Mouse (Mus musculus) forebrain, embryonic 11.5 days (tissue): Measurements from ENCODE around the gene Gnb1. TPM values are rescaled to one million over a fixed set of nuclear protein-coding genes. Genes with fewer than 3 reads are reported as not detected.

Experiments
- ATAC-seq: fragments of 200-750 bp; cut with Nextera tagmentation; replicated peaks from 2 replicates; pipeline ENCODE4 v1.8.0; 2017; ENCODE audit warnings: moderate TSS enrichment; ENCODE audit not compliant: low FRiP score
- DNase-seq: peaks from one replicate; pipeline ENCODE4 v3.0.0-alpha.2; 2017; ENCODE audit warnings: low spot score
- H3K27ac ChIP-seq: fragments of 300-500 bp; sonication (generic); 2 replicates; pipeline ENCODE4 v1.5.1; 2014; ENCODE audit warnings: low read depth, low read length
- H3K27me3 ChIP-seq: fragments of 300-500 bp; sonication (generic); 2 replicates; pipeline ENCODE4 v1.6.1; 2014; ENCODE audit warnings: mild to moderate bottlenecking, low read length, mixed read lengths; ENCODE audit not compliant: control insufficient read depth, insufficient read depth
- H3K36me3 ChIP-seq: fragments of 300-500 bp; sonication (generic); 2 replicates; pipeline ENCODE4 v1.6.1; 2014; ENCODE audit warnings: mild to moderate bottlenecking, low read length, moderate library complexity, mixed read lengths; ENCODE audit not compliant: control insufficient read depth, insufficient read depth
- H3K4me1 ChIP-seq: fragments of 300-500 bp; sonication (generic); replicated peaks from 2 replicates; pipeline ENCODE4 v1.6.1; 2014; ENCODE audit warnings: low read length, mixed read lengths; ENCODE audit not compliant: control insufficient read depth, insufficient read depth
- H3K4me2 ChIP-seq: fragments of 300-500 bp; sonication (generic); 2 replicates; pipeline ENCODE4 v1.6.1; 2014; ENCODE audit warnings: low read depth, mild to moderate bottlenecking, low read length, moderate library complexity, mixed read lengths; ENCODE audit not compliant: severe bottlenecking
- H3K4me3 ChIP-seq: fragments of 300-500 bp; sonication (generic); 2 replicates; pipeline ENCODE4 v1.5.1; 2014; ENCODE audit warnings: low read depth, low read length
- H3K9ac ChIP-seq: fragments of 300-500 bp; sonication (generic); 2 replicates; pipeline ENCODE4 v1.6.1; 2014; ENCODE audit warnings: low read length
- H3K9me3 ChIP-seq: fragments of 300-500 bp; sonication (generic); 2 replicates; pipeline ENCODE4 v1.6.1; 2016; ENCODE audit warnings: low read length, mixed read lengths; ENCODE audit not compliant: control insufficient read depth
- WGBS: fragments of 180-500 bp; shearing (Covaris S2); extraction: QIAGEN DNeasy Blood & Tissue Kit; methylation state at CpG from one replicate; pipeline ENCODE4 v1.1.7; 2014; 5-methylcytosine and 5-hydroxymethylcytosine counted together
- polyA plus RNA-seq: library from polyadenylated mRNA; unstranded; fragments of >200 nt; fragmentation: Nextera tagmentation; extraction: Ambion mirVana; gene quantifications from 2 replicates; pipeline ENCODE4 v1.2.1, GENCODE M21; 2014

The Gnb1 gene
- polyA plus RNA-seq, 1 experiment from 2014 or later, result 745 TPM

DNA sequence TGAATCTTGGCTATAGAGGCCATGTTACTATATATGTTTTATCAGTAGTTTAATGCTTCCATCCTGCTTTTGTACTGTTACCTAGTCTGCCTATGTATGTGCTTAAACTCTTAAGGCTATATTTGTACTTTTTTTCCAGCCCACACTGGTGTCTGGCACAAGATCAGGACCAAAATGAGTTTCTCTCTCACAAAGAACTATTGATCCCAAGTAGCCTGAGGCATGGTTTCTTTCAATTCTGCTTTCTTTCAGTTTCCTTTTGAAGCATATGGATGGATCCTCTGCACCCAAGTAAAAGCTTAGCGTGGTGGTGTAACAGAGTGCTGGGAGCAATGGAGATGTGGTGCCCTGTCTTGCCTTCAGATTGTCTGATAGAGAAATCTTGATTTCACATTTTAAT, 19.8 kb downstream of the Gnb1 start:
- no peaks in the 10 kb centered on the region for H3K4me1 ChIP-seq
- no peak for DNase-seq
- H3K27ac ChIP-seq, result no peak overlapping the region
- H3K36me3 ChIP-seq, result no peaks in the 10 kb centered on the region
- H3K4me2 ChIP-seq, result no peak overlapping the region
- 76% methylated on average over 1 of the region's 1 CpGs for WGBS
- ATAC-seq, result no peak
- no peak overlapping the region for H3K4me3 ChIP-seq
- H3K9me3 ChIP-seq, result no peaks in the 10 kb centered on the region
- no peaks in the 10 kb centered on the region for H3K27me3 ChIP-seq
- no peak overlapping the region for H3K9ac ChIP-seq

DNA sequence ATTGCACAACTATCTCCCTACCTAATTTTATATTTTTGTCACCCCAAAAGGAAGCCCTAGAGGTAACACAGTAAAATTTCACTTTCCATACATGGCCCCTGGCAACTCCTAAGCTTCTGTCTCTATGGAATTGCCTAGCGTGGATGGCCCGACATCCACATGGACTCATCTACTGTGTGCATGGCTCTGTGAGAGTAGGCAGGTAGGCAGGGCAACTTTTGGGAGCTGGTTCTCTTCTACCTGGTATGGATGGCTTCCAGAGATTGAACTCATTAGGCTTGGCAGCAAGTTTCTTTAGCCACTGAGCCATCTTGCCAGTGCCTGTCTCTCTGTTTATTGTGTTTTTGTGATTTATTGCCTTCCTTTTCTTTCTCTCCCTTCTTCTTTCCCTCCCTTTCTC, 23.6 kb downstream of the Gnb1 start:
- Histone ChIP-seq H3K9me3 (no peaks in the 10 kb centered on the region), H3K4me1 (no peaks in the 10 kb centered on the region), H3K4me2 (no peak overlapping the region), H3K36me3 (no peaks in the 10 kb centered on the region), H3K27ac (no peak overlapping the region), H3K9ac (no peak overlapping the region), H3K4me3 (no peak overlapping the region), H3K27me3 (no peaks in the 10 kb centered on the region)
- DNase-seq, result no peak
- WGBS, result 97% methylated on average over 2 of the region's 2 CpGs
- ATAC-seq, result no peak

DNA sequence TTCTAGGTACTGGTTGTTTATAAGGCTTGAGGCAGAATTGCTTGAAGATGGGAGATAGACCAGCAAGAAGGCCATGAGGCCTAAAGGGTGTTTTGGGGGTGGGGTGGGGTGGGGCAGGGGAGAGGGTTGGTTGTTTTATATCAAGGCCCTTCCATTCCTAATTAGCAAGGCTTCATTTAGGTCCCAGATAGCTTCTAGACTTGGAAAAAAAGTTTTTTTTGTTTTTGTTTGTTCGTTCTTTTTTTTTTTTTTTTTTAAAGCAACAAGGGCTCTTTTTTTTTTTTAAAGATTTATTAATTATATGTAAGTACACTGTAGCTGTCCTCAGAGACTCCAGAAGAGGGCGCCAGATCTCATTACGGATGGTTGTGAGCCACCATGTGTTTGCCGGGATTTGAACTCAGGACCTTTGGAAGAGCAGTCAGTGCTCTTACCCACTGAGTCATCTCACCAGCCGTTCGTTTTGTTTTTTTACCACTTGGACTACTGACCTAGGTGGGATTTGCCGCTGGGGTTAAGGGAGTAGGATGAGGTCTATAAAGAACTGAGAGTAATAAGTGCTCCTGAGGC, 26.9 kb downstream of the Gnb1 start:
- Histone ChIP-seq H3K27me3 (no peaks in the 10 kb centered on the region), H3K27ac (no peak overlapping the region), H3K9me3 (no peaks in the 10 kb centered on the region), H3K4me2 (no peak overlapping the region), H3K36me3 (no peaks in the 10 kb centered on the region), H3K4me3 (no peak overlapping the region), H3K4me1 (no peaks in the 10 kb centered on the region), H3K9ac (no peak overlapping the region)
- DNase-seq, result no peak
- WGBS, result 86% methylated on average over 7 of the region's 7 CpGs
- ATAC-seq, result no peak

GRCm38 (mm10) chr4:155522327-155522726, 31.2 kb downstream of the Gnb1 start:
- Histone ChIP-seq H3K4me1 (no peaks in the 10 kb centered on the region), H3K4me3 (no peak overlapping the region), H3K27ac (no peak overlapping the region), H3K27me3 (no peaks in the 10 kb centered on the region), H3K36me3 (no peaks in the 10 kb centered on the region; the same call in 1 of the 2 replicates), H3K9ac (no peak overlapping the region), H3K4me2 (no peak overlapping the region), H3K9me3 (no peaks in the 10 kb centered on the region)
- ATAC-seq, result no peak
- DNase-seq, result no peak
- 83% methylated on average over 7 of the region's 7 CpGs for WGBS

- Histone ChIP-seq H3K27ac (no peak overlapping the region), H3K27me3 (no peaks in the 10 kb centered on the region), H3K4me1 (no peaks in the 10 kb centered on the region), H3K4me3 (no peak overlapping the region), H3K9ac (no peak overlapping the region), H3K9me3 (no peaks in the 10 kb centered on the region), H3K36me3 (no peaks in the 10 kb centered on the region; the same call in none of the 2 replicates), H3K4me2 (no peak overlapping the region)
- ATAC-seq (no peak), DNase-seq (no peak)
- 90% methylated on average over 5 of the region's 5 CpGs for WGBS
These were observed 34.6 kb downstream of the Gnb1 start for GRCm38 (mm10) chr4:155525751-155526150.

- no peak for DNase-seq
- no peak for ATAC-seq
- H3K27ac ChIP-seq, result no peak overlapping the region
- H3K4me2 ChIP-seq, result no peak overlapping the region
- no peaks in the 10 kb centered on the region for H3K27me3 ChIP-seq
- 85% methylated on average over 3 of the region's 3 CpGs for WGBS
- H3K9me3 ChIP-seq, result no peaks in the 10 kb centered on the region
- H3K9ac ChIP-seq, result no peak overlapping the region
- H3K4me1 ChIP-seq, result no peaks in the 10 kb centered on the region
- peaks cover 2% of the 10 kb centered on the region for H3K36me3 ChIP-seq
- H3K4me3 ChIP-seq, result no peak overlapping the region
These were observed 38.1 kb downstream of the Gnb1 start for GRCm38 (mm10) chr4:155529294-155529693.

- ATAC-seq (no peak), DNase-seq (no peak)
- Histone ChIP-seq H3K9ac (no peak overlapping the region), H3K4me3 (no peak overlapping the region), H3K27me3 (no peaks in the 10 kb centered on the region), H3K4me1 (no peaks in the 10 kb centered on the region), H3K36me3 (peaks cover 22% of the 10 kb centered on the region; the same call in 1 of the 2 replicates), H3K27ac (no peak overlapping the region), H3K9me3 (no peaks in the 10 kb centered on the region), H3K4me2 (no peak overlapping the region)
- WGBS, result 90% methylated on average over 7 of the region's 7 CpGs
These were observed 58.8 kb downstream of the Gnb1 start for GRCm38 (mm10) chr4:155549993-155550392.

DNA sequence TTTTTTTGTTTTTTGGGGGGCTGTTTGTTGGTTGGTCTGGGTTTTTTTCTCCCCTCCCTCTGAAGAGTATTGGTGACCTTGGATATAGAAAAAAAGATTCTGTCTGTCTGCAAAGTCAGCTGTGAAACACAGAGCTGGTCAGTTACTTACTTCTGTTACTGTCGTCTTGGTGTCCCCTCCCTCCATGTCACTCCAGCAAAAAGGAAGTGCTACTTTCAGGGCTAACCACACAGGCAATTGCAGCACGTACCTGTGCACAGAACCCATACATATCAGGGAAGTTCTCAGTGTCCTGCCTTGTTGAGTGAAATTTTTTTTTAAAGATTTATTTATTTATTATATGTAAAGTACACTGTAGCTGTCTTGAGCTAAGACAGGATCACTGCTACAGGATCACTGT, 59.3 kb downstream of the Gnb1 start:
- no peak overlapping the region for H3K4me3 ChIP-seq
- no peaks in the 10 kb centered on the region for H3K9me3 ChIP-seq
- WGBS, result 93% methylated on average over 2 of the region's 2 CpGs
- no peaks in the 10 kb centered on the region for H3K27me3 ChIP-seq
- H3K9ac ChIP-seq, result no peak overlapping the region
- no peak overlapping the region for H3K4me2 ChIP-seq
- H3K27ac ChIP-seq, result no peak overlapping the region
- H3K36me3 ChIP-seq, result peaks cover 24% of the 10 kb centered on the region; the same call in 1 of the 2 replicates
- no peaks in the 10 kb centered on the region for H3K4me1 ChIP-seq
- no peak for DNase-seq
- ATAC-seq, result no peak

DNA sequence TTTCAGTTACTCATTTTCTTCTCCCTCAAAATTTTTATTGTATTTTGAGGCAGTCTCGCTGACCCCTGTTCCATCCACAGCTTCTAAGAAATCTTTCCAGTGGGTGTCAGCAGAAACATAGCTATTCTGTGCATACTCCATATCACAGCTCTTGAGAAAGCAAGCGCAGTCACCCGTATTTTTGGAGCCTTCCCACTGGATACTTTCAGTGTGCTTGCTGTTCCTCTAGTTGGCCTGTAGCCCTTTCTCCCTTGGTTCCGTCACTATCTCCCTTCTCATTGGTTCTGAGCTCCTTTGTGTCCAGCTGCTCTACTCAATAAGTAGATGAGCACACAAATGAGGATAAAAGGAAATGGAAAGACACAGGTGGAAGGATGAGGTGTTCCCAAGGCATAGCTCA, 59.9 kb downstream of the Gnb1 start:
- 92% methylated on average over 4 of the region's 4 CpGs for WGBS
- Histone ChIP-seq H3K4me1 (no peaks in the 10 kb centered on the region), H3K9ac (no peak overlapping the region), H3K36me3 (peaks cover 26% of the 10 kb centered on the region; the same call in 1 of the 2 replicates), H3K9me3 (no peaks in the 10 kb centered on the region), H3K27ac (no peak overlapping the region), H3K27me3 (no peaks in the 10 kb centered on the region), H3K4me3 (no peak overlapping the region), H3K4me2 (no peak overlapping the region)
- ATAC-seq, result no peak
- no peak for DNase-seq
